Mouse (Mus musculus): ENCODE data around the gene Dagla. TPM values are rescaled to one million over a fixed set of nuclear protein-coding genes. Genes with fewer than 3 reads are reported as not detected.

Gene Dagla
- polyA plus RNA-seq, 1 experiment = 9.6 TPM

DNA sequence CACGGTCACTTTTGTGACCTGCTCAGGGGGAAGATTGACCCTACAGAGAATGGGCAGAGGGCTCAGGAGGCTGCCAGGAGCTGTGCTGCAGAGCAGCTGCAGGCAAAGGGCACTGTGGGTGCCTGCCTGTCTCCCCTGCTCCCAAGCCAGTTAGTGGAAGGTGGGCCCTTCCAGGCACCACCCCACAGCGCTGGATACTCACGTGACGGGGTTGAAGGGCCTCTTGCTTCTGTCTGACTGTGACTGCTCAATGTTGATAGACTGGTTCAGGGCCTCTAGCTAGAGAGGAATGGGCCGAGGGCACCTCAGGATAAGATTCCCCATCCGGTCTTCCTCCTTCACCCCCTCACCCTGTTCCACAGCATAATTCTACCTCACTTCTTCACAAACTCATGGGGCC is 85.1 kb downstream of the Dagla start:
- no peaks in the 10 kb centered on the region for H3K79me2 ChIP-seq (ENCODE audit: control insufficient read depth, insufficient read depth)
- H3K36me3 ChIP-seq (ENCODE audit: control insufficient read depth, insufficient read depth) = no peaks in the 10 kb centered on the region
- H3K4me3 ChIP-seq = no peak overlapping the region
- peaks cover 28% of the 10 kb centered on the region for H3K27me3 ChIP-seq (ENCODE audit: control insufficient read depth, insufficient read depth, insufficient read length)
- no peak overlapping the region for H3ac ChIP-seq (ENCODE audit: control insufficient read depth, insufficient read length)
- no peak overlapping the region for H3K4me2 ChIP-seq (ENCODE audit: low read depth)
- TF ChIP-seq MYOG (IDR thresholded peaks at IDR 0.05; ENCODE audit: control insufficient read depth in 1 of 3, insufficient read depth in 1 of 3, insufficient read length in 2 of 3, low read depth in 2 of 3) = no peak
- no peak for TF ChIP-seq TCF12 (IDR thresholded peaks at IDR 0.05; ENCODE audit: insufficient read depth, poor library complexity, severe bottlenecking)
- no peak for TF ChIP-seq POLR2A (IDR thresholded peaks at IDR 0.05; ENCODE audit: insufficient read length, low read depth)
- no peak for TF ChIP-seq E2F4 (IDR thresholded peaks at IDR 0.05; ENCODE audit: insufficient read depth)
- TF ChIP-seq REST (IDR thresholded peaks at IDR 0.05; ENCODE audit: insufficient read depth, insufficient read length) = no peak
- TF ChIP-seq CEBPB (IDR thresholded peaks at IDR 0.05; ENCODE audit: insufficient read depth, poor library complexity, severe bottlenecking) = no peak

DNA sequence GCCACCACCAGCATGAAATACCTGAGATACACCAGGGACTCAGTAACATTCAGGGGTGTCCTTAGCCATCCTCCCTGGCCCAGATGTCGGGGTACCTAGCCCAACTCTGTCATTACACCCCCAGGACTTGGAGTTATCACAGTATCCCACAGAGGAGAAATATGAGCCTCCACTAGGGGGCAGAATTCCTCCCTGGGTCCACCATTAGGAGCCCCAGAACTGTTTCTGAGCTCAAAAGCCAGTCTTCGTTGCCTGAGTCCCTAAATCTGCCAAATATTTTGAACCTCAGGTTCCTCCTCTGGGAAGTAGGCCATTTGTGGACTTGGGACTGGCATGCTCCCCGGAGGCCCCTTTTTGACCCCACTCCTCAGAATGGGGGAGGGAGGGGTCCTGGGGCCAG is 85.6 kb downstream of the Dagla start:
- TF ChIP-seq USF1 (IDR thresholded peaks at IDR 0.05; ENCODE audit: low read depth) (no peak), E2F4 (IDR thresholded peaks at IDR 0.05; ENCODE audit: insufficient read depth) (no peak), TCF3 (IDR thresholded peaks at IDR 0.05; ENCODE audit: insufficient read length, low read depth) (no peak), MYOD1 (IDR thresholded peaks at IDR 0.05; ENCODE audit: control insufficient read depth in 1 of 3, insufficient read length in 2 of 3, low read depth in 2 of 3) (no peak), CEBPB (IDR thresholded peaks at IDR 0.05; ENCODE audit: insufficient read depth, poor library complexity, severe bottlenecking) (no peak), MYOG (IDR thresholded peaks at IDR 0.05; ENCODE audit: control insufficient read depth in 1 of 3, insufficient read depth in 1 of 3, insufficient read length in 2 of 3, low read depth in 2 of 3) (no peak), REST (IDR thresholded peaks at IDR 0.05; ENCODE audit: insufficient read depth, insufficient read length) (no peak), TCF12 (IDR thresholded peaks at IDR 0.05; ENCODE audit: insufficient read depth, poor library complexity, severe bottlenecking) (no peak), SRF (IDR thresholded peaks at IDR 0.05; ENCODE audit: control insufficient read depth, insufficient read length, low read depth) (no peak), POLR2A (IDR thresholded peaks at IDR 0.05; ENCODE audit: insufficient read length, low read depth) (no peak), MAX (IDR thresholded peaks at IDR 0.05; ENCODE audit: low read depth) (no peak), POLR2AphosphoS2 (IDR thresholded peaks at IDR 0.05; ENCODE audit: insufficient read length, low read depth) (no peak)
- H3K27me3 ChIP-seq (ENCODE audit: control insufficient read depth, insufficient read depth, insufficient read length) = peaks cover 23% of the 10 kb centered on the region
- no peak overlapping the region for H3K4me3 ChIP-seq
- H3K79me2 ChIP-seq (ENCODE audit: control insufficient read depth, insufficient read depth) = no peaks in the 10 kb centered on the region
- no peaks in the 10 kb centered on the region for H3K36me3 ChIP-seq (ENCODE audit: control insufficient read depth, insufficient read depth)
- no peak overlapping the region for H3ac ChIP-seq (ENCODE audit: control insufficient read depth, insufficient read length)
- H3K4me2 ChIP-seq (ENCODE audit: low read depth) = no peak overlapping the region

DNA sequence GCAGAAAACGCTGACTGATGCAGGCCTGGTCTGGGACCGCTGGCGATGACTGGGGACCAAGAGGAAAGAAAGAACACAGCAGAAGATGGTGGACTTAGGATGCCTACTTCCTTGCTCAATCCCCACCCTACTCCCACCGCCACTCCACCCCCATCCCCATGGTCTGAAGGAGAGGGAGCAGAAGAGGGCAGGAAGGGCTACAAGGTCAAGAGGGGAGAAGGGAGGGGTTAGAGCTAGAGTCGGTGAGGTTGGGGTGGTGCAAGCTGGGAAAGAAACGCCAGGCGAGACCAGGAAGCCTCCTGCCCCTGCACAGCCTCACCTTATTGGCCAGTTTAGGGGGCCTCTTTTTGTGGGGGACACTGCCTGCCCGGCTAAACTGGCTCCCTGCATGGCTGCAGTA is 88.6 kb downstream of the Dagla start:
- Histone ChIP-seq H3K79me2 (ENCODE audit: control insufficient read depth, insufficient read depth) (no peaks in the 10 kb centered on the region), H3K4me3 (no peak overlapping the region), H3K36me3 (ENCODE audit: control insufficient read depth, insufficient read depth) (no peaks in the 10 kb centered on the region), H3ac (ENCODE audit: control insufficient read depth, insufficient read length) (no peak overlapping the region), H3K27me3 (ENCODE audit: control insufficient read depth, insufficient read depth, insufficient read length) (peaks cover 21% of the 10 kb centered on the region), H3K4me2 (ENCODE audit: low read depth) (no peak overlapping the region)
- TF ChIP-seq MAX (IDR thresholded peaks at IDR 0.05; ENCODE audit: low read depth) (no peak), MYOD1 (IDR thresholded peaks at IDR 0.05; ENCODE audit: control insufficient read depth in 1 of 3, insufficient read length in 2 of 3, low read depth in 2 of 3) (no peak), TCF12 (IDR thresholded peaks at IDR 0.05; ENCODE audit: insufficient read depth, poor library complexity, severe bottlenecking) (no peak), REST (IDR thresholded peaks at IDR 0.05; ENCODE audit: insufficient read depth, insufficient read length) (no peak), USF1 (IDR thresholded peaks at IDR 0.05; ENCODE audit: low read depth) (no peak), POLR2AphosphoS2 (IDR thresholded peaks at IDR 0.05; ENCODE audit: insufficient read length, low read depth) (no peak), E2F4 (IDR thresholded peaks at IDR 0.05; ENCODE audit: insufficient read depth) (no peak), MYOG (IDR thresholded peaks at IDR 0.05; ENCODE audit: control insufficient read depth in 1 of 3, insufficient read depth in 1 of 3, insufficient read length in 2 of 3, low read depth in 2 of 3) (no peak), TCF3 (IDR thresholded peaks at IDR 0.05; ENCODE audit: insufficient read length, low read depth) (no peak), SRF (IDR thresholded peaks at IDR 0.05; ENCODE audit: control insufficient read depth, insufficient read length, low read depth) (no peak), CEBPB (IDR thresholded peaks at IDR 0.05; ENCODE audit: insufficient read depth, poor library complexity, severe bottlenecking) (no peak), POLR2A (IDR thresholded peaks at IDR 0.05; ENCODE audit: insufficient read length, low read depth) (no peak)

DNA sequence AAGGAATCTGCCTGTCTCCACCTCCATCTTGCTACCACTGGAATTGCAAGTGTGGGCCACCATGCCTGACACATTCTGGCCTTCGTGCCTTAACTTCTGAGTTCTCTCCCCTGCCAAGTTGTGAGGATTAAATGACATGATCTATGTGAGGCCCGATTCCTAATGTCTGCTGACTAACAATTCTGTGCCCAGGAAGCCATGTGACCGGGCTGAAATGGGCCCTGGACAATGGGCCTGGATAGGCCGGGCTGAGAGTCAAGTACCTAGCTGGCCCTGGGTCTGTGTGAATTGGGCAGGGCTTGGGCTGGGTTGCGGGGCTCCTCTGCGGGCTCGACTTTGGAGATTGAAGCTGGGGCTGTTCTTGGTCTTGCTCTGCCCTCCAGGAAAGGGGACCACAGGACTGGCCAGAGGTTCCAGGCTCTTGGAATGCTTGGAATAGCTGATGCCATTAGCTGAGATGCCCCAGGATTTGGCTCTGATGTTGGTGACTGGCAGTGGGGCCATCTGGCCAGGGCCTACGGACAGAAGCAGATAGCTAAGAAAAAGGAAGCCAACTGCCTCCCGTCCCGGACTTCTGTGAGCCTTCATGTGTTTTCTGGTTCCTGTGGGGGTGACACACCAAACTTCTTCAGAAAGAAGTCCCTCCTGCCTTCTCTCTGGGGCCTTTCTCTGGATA is 90.7 kb downstream of the Dagla start:
- no peaks in the 10 kb centered on the region for H3K79me2 ChIP-seq (ENCODE audit: control insufficient read depth, insufficient read depth)
- no peak overlapping the region for H3ac ChIP-seq (ENCODE audit: control insufficient read depth, insufficient read length)
- no peaks in the 10 kb centered on the region for H3K36me3 ChIP-seq (ENCODE audit: control insufficient read depth, insufficient read depth)
- no peak overlapping the region for H3K4me2 ChIP-seq (ENCODE audit: low read depth)
- TF ChIP-seq MAX (IDR thresholded peaks at IDR 0.05; ENCODE audit: low read depth) (no peak), SRF (IDR thresholded peaks at IDR 0.05; ENCODE audit: control insufficient read depth, insufficient read length, low read depth) (no peak)
- peaks cover 21% of the 10 kb centered on the region for H3K27me3 ChIP-seq (ENCODE audit: control insufficient read depth, insufficient read depth, insufficient read length)
- no peak overlapping the region for H3K4me3 ChIP-seq

DNA sequence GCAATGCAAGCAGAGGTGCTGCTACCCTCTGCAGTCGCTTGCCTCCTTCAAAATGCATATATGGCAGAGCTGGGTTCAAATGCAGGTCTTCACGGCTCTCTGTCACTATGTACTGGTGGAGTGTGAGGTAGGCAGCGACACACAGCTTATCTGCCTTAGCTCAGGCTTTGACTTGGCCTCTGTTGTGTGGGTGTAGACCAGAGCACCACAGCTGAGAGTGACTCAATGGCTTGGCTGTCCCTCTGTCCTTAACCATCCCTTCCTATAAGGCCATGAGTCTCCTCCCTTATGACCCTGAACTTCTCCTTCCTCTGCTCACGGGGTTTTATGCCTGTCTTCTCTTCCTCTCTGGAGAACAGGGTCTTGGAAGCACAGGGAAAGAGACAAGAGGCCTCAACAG is 93.8 kb downstream of the Dagla start:
- peaks cover under 1% of the 10 kb centered on the region for H3K27me3 ChIP-seq (ENCODE audit: control insufficient read depth, insufficient read depth, insufficient read length)
- no peak overlapping the region for H3K4me2 ChIP-seq (ENCODE audit: low read depth)
- no peaks in the 10 kb centered on the region for H3K79me2 ChIP-seq (ENCODE audit: control insufficient read depth, insufficient read depth)
- H3K4me3 ChIP-seq = no peak overlapping the region
- no peak overlapping the region for H3ac ChIP-seq (ENCODE audit: control insufficient read depth, insufficient read length)
- TF ChIP-seq POLR2AphosphoS2 (IDR thresholded peaks at IDR 0.05; ENCODE audit: insufficient read length, low read depth) = no peak
- no peak for TF ChIP-seq E2F4 (IDR thresholded peaks at IDR 0.05; ENCODE audit: insufficient read depth)
- TF ChIP-seq MYOD1 (IDR thresholded peaks at IDR 0.05; ENCODE audit: control insufficient read depth in 1 of 3, insufficient read length in 2 of 3, low read depth in 2 of 3) = no peak
- H3K36me3 ChIP-seq (ENCODE audit: control insufficient read depth, insufficient read depth) = peaks cover 10% of the 10 kb centered on the region
